Mouse (Mus musculus) right cerebral cortex, postnatal 4 days (tissue): Measurements from ENCODE around the gene Dedd2.

Experiments used
- DNase-seq: peaks from one replicate; pipeline ENCODE4 v3.0.0-alpha.2; 2022

Dedd2 gene

DNA sequence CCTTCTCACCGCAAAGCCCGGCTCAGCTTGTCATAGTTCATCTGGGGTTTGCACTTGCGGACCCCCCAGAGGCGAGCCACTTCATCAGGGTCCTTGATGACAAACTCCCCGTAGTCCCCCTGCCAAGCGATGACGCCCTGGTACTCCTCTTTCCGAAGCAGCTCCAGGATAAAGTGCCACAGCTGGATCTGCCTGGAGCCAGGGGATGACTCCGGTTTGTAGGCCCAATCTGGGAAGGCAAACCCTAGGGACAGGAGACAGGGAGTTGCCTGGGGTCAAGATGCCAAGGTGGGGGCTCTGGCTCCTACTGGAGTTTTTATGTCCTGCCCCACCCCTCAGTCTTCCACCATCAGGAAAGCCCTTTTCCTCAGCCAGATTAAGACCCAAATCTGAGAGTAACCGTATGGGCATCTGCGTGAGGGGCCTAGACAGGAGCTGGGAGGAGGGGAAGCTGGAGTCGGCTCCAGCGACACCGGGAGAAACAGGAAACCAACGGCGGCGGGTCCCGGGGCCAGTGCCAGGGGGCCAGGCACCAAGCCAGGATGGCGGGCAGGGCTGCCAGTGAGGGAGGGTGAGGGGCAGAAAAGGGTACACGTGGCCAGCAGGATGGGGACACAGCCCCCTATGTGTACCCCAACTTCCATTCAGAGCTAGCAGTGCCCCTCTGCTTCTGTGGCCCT, 25.8 kb upstream of the Dedd2 start:
- peak; percentile 78 for DNase-seq

DNA sequence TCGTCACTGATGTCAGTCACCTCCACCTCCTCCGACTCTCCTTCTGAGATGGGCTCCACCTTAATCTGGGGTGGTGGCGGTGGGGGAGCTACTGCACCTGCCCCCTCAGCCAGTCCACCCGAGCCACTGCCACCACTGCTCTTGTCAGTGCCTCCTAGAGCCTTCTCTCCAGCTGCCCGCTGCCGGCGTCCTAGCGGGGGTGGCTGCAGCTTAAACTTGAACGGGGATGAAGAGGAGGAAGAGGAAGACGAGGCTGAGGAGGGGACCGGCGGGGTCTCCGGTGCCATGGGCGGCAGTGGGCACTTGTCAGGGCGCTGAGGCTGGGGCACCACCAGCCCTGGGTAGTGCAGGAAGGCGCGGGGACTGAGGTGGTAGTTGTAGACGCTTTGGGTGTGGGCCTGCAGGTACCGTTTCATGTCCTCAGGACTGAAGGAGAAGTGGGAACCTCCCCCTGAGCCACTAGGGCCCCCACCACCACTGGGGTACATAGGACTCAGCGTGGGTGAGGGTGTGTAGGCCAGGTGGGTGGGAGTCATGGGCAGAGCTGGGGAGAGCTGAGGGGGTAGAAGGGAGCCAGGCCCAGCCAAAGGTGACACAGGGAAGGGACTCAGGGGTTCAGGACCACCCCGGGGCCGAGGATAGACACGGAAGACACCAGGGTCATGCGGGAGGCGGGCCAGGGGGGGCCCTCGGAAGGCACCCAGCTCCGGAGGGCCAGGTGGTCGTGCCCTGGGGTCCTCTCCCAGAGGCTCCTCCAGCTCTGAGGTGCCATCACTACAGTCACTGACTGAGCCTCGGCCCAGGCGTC, 24.4 kb upstream of the Dedd2 start:
- DNase-seq, result no peak

DNA sequence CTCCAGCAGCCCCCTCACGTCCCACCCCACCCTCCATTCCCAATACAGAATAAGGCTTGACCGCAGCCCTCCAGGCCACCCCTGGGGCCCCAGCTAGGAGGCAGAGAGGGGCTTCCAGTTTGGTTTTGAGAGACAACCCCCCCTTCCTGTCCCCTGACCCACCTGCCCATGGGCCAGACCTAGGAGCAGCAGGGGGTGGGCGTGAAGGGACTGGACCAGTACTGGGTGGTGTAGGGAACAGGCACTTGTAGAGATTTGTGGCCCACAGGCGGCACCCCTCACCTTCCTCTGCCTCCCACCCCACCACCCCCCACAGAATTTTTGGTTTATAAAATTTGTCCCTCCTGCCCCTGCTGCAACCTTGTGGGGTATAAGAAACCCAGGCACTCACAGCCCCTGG, 22.9 kb upstream of the Dedd2 start:
- DNase-seq, result no peak

DNA sequence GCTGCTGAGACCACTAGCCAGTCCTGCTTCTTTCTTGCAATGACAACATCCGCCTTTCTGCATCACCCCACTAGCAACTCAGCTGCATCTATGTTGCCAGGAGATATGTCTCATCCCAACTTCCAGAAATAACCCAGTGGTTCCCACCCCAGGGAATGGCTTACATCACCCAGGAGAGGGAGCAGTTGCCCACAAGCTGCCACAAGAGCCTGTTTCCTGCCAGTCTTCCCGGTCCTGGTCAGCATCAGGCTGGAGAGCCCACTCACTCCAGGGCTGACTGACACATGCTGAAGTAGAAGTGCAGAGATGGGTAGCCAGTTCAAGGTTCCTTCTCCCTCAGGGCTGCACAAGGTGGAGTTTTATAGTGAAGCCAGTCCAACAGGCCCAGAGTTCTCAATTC, 20.6 kb upstream of the Dedd2 start:
- peak; percentile 65 for DNase-seq

DNA sequence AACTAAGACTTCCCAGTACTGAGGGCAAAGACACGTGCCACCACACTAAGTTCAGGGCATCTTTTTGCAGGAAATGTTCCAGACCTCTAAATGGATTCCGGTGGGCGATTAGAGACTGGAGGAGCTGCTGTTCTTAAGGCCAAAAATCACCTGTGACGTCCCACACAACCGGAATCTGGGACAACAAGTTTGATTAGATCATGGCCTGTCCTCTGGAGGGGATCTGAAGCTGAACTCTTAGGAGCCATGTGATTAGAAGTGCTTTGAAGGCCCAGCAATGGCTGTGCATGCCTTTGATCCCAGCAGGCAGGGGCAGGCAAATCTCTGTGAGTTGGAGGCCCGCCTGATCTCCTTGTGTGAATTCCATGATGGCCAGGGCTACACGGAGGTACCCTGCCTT, 20.2 kb upstream of the Dedd2 start:
- DNase-seq, result no peak

DNA sequence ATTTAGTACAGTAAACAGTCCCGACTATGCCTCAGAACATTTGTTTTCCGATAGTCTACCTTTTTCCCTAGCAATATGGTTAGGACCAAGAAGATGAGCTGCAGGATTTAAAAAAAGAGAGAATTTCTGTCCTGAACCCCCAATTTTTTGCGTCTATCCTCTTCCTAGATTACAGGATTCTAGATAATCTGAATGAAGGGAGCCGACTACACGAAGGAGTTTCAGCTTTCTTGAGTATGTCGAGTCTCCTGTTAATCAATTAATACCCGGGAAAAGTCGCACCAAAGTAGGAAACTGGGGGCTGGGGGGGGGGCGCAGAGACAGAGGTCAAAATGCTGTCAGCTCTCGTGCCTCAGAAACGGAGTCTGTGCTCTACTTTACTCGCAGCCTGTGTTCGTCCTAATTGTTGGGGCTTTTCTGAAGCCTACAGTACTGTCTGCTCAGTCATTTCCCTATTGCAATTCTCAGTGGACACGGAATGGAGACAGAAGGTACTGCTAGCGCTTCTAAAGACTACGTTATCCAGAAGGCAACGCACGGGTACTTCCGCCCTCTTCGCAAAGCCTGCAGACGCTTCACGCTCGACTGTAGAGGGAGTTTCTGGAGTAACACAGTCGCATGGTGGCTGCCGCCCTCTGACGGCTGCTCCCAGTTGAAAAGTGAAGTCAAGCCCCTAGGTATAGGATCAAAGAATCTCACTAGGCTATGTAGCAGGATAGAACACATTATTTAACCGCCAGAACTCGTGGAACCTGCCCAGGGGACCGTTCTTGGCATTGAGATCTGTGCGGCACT, 18.6 kb upstream of the Dedd2 start:
- DNase-seq, result peak; percentile 72

DNA sequence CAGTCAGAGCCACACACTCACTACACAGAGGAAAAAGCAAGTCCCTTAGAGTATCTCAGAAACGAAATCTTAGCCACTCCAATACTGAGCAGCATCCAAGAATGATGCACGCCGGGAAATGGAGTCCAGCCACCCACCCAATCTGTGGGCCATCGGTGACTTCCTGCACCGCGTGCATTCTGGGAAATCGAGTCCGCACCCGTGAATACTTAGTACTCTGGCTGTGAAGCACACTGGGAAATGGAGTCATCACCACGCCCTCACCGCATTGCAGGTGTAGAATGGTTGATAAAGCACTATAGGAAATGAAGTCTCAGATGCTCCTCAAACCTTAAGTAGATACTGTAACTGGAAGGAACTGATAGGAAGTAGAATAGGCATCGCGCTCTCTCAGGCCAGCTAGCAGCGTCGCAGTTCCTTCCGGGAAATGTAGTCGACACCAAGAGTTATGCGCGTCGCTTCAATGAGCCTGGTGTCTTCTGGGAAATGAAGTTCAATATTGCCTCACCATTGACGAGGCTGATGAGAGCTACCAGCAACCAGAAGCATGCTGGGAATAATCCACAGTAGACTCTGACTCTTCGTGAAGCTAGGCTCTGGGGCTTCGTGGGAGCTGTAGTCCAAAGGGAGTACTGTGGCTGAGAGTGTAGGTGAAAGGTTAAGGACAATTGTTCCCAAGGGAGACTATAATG, 17.7 kb upstream of the Dedd2 start:
- DNase-seq, result peak; percentile 81

DNA sequence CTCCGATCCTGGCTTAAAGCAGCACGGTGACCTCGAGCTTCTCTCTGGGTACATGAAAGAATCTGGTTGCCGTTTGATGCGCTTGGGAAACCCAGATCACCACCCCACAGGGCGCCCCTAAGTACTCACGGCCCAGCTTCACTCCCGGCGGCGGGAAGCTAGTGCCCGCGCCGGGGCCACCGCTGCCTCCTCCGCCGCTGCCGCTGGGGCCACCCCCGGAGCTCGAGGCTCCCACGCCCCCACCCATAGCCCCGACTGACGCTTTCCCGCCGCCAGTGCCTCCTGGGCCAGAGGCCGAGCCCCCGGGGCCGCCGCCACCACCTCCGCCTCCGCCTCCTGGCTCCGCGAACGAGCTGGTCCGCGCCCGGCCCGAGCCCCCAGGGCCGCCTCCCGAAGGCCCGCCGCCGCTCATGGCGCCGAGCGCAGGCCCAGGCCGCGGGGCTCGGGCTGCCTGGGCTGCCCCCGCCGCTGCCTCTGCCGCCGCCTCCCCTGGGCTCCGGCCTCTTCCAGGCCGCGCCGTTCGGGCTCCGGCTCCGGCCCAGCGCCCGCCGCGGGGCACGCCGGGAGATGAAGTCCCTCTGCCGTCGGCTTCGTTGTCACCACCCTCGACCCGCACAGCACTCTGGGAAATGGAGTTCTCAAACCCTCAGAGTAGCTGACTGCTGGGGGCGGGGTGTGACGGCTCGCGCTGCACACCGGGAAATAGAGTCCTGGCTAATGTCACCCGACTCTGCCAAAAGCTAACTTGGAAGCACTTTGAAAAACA, 17.0 kb upstream of the Dedd2 start, which contains the start of gene Gsk3a:
Gsk3a (minus strand) TSS at position 603 of the 766 bp plus-strand sequence.
- DNase-seq, result peak; percentile 94

DNA sequence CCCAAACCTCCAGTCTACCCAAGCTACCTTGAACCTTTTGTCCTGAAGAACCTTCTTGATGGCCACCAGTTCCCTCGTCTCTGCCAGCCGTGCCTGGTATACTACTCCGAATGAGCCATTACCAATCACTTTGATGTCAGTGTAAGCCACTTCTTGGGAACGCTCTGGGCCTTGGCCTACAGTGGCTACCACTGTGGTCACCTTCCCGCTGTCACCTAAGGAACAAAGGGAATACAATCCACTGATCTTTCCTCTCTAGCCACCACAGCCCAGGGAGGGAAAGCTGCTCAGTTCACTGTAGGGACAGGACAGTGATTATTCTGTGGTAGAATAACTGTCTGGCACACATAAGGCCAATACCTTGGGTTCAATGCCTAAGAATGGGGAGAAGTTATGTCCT, 15.1 kb upstream of the Dedd2 start:
- DNase-seq, result no peak

DNA sequence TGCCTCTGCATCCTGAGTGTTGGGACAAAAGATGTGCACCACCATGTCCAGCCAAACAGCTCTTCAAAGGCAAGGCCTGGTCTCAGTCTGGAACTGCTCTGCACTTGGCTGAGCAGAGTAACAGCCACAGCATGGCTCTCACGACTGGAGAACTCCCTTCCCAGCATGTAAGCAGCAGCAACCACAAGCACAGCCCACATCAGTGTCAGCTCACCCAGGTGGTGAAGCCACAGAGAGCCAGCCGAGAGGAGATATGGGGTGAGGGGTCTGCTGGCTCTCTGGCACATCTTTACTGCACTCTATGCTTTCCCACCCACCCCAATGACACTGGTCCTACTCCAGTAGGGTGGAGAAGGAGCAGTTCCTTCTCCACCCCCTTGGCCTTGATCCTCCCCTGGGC, 12.6 kb upstream of the Dedd2 start:
- no peak for DNase-seq

DNA sequence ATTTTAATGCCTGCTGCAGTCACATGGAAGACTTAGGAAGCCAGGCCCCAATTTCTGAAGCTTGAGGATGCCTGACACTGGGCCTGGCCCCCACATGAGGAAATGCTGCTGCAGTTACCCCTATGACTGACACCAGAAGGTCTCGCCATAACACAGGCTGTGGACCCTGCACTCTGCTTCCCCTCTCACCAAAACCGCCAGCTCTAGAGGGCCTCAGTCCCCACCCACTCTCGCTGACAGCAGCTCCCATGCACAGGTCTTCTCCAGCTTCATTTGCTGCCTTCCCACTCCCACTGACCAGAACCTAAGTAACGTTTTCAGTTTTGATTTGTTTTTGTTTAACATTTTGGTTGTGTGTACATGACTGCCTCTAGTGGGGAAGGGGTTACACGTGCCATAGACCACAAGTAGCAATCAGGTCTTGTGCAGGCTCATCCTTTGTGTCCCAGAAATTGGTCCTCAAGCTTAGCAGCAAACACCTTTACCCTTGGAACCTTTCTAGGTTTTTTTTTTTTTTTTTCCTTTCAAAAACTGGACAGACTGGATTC, 11.8 kb upstream of the Dedd2 start:
- no peak for DNase-seq

DNA sequence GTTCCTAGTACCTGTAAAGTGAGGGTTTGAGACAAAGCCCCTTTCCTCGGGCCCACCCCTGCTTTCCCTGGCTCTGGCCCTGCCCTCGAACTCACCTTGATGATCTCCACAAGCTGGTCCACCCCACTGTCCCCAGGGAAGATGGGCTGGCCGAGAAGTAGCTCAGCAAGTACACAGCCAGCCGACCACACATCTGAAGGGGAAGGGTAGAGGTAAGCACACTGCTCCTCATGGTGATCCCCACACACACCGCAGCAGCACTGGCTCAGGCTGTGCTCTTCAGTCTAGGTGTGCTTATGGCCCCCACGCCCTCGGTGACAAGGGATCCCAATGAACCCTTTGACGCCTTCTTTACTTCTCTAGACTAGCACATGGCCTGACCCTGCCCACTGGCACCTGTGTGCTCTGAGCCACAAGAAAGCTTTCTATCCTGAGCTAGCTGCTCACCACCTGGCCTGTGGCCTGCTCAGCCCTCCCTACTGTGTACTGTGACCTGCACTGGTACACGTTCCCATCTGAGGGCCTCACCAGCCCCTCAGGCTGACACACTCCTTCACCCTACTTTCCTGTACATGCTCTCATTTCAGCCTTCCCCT, 10.4 kb upstream of the Dedd2 start:
- no peak for DNase-seq

DNA sequence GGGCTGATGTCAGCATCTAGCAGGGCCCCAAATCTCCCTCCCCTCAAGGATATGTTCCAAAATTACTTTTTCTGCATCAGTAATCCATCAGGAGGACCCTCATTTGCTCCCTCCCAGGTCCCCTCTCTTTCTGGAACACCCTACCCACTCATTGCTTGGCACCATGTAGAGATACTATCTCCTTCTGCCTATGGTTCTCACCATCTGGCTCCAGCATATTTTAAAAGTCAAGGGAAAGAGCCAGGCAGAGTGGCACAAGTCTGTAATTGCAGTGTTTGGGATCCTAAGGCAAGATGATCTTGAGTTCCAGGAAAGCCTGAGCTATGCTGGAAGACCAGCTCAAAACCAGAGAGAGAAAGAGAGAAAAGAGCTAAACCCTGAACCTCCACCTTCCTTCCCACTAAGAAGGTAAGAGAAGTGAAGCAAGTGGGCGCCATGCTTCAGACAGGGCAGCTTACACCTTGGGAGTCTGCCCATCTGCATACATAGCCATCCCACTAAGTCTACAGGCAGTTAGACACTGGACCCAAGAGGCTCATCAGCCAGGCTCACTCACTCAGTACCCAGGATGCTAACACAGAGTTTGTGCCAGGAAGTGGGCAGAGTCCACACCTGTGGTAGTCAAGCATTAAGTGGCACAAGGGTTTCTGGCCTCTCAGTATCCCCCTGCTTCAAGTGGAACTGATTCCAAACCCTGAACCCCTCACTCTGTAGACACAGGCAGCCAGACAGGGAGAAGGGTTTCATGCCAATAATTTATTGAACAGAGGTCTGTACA, 7.3 kb upstream of the Dedd2 start:
- DNase-seq, result no peak

DNA sequence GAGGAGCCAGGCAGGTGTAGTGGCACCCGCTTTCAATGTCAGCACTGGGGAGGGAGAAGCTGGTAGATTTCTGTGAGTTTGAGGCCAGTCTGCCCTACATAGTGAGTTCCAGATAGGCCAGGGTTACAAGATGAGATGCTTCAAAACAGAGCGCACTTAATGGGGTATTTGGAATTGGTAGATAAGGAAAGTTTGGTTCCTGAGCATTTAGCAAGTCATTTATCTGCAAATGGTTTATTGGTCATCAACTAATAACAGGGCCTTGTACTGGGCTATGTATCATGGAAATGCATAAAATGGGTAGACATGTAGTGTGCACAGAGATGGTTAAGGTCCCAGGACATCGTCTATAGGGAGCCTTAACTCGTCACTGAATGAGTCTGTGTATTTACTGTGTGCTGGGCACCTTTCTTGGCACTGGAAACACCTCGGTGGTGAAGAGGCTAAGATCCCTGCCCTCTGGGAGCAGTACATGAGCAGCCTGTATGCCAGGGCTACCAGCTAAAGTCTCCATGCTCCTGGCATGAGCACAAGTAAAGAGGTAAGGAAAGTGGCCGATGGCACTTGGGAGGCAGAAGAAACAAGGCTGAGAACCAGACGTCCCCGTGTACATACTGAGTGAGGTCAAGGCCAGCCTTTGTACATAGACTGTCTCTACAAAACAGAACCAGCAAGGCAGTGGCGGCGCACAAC, 2.0 kb upstream of the Dedd2 start:
- DNase-seq, result no peak

DNA sequence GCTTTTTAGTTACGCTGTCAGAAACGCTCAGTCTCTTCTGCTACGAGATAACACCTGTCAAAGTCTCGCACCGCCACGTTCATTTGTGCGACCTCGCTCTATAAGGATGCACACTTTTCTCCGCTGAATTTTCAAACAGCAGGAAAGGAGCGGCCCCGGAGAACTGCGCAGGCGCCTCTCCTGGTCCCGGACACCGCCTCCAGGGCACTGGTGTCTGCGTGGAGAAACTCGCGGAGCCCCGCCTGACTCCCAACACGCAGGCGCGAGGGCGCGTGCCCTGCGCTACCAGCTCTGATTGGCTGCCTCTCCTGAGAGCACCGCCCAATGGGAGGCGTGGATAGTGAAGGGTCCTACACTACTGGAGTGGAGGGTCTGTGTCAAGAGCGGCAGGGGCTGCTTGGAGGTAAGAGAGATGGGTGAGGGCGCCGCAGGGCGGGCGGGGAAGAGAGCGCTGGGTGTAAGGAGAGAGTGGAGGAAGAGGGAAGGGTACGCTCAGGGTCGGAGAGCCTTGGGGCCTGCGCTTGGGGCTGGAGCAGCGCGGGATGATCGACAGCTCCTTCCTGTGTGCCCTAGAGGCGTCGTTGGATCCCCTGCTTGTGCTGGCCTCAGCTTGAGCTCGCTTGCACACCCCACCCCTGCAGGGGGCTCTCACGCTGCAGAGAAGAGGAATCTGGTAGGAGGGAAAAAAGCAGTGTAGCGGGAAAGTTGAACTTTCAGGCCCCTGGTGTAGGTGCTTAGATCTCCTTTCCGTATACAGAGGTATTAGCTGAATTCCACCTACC, 878 bp upstream of the Dedd2 start, which contains the start of gene Zfp526:
Zfp526 (plus strand) TSS at position 324 of the 782 bp plus-strand sequence.
- DNase-seq, result peak; percentile 94

DNA sequence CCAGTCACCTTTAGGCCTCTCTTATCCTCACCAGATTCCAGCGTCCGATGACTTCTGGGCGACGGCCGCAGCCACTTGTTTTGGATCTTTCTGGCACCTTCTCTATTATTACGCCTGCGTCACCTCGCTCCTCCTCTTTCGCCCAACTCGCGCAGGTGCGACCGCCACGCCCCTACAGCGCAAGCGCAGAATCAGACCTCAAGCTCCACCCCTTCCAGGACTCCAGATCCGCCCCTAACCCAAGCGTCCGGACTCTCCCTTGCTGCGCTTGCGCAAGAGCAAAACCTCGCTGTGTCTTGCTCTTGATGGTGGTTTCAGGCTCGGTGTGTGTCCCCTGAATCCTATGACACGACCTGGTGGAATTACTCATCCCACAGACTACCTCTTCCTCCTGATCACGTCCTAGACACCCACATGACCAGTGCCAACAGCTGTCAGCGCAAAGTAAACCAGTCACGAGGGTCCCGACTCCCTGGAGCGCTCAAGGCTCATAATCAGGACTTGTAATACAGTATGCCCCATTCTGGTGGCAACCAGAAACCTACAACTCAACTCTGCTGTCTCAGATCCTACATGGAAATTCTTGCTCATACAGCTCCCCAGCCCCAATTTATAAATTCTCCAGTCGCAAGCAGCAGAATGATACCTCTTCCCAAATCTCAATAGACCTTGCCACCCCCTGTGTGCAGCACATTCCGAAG, 509 bp downstream of the Dedd2 start:
- peak; percentile 83 for DNase-seq

DNA sequence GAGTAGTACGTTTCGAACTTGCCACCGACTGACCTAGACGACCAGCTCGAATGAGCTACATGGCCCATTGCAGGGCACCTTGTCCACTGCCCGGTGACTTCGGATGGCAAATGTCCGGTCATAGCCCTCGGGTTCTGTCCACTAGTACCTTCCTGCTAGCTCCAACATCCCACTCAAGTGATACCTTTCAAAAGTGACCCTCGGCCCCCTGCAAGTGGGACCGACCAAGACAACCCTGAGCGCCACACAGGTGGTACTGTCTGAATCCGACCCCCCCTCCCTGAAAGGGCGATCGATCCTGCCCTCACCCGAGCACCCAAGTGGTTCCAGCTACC, 1.0 kb downstream of the Dedd2 start:
- no peak for DNase-seq

DNA sequence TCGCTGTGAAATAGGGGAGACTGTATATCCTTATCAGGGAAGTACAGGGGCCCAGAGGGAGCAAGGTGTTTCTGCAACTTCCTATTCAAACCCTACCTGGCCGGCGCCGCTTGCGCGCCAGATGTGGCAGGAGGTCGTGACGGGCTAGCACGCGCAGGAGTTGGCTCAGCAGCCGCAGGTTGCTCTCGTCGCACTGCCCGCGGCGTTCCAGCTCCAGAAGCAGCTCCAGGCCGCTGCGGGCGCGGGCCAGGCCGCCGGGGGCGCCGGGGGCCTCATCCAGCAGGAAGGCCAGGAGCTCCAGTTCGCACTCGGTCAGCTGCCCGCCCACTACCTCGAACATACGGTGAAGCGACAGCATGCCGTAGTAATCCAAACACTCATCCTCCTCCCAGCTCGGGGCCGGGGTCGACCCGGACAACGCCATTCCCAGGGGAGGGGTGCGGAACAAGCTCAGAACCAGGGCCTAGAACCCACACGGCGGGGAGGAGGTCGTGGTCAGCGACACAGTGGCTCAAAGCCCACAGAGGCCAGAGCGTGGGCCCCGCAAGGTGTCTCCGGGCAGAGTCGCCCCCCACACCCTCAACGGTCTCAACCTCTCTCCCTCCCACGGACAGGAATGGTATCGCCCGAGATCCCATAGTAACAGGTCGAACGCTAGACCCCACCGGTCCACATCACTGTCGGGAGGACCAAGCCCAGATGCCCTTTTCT, 1.6 kb downstream of the Dedd2 start:
- DNase-seq, result peak; percentile 50
